Mouse (Mus musculus) left cerebral cortex, postnatal 14 days (tissue): Measurements from ENCODE around the gene Mrpl17. TPM values are rescaled to one million over a fixed set of nuclear protein-coding genes. Genes with fewer than 3 reads are reported as not detected.
A peak's percentile ranks its signal among the peaks of the same experiment; 100 is the strongest.

Experiments used
- DNase-seq, 2 experiments: peaks; one replicate each; pipeline ENCODE4 v3.0.0; 2021 to 2022; ENCODE audit warnings: low spot score in 2 of 2, mixed read lengths in 1 of 2
- intact Hi-C: fragments of 180-260 bp; cut with DNase I; formaldehyde crosslinking; loops from one replicate; pipeline ENCODE4 v1.15.1; 2025
- total RNA-seq, 2 experiments: library from RNA; stranded (reverse); gene quantifications; 2 replicates each; pipeline ENCODE4 v1.2.3; 2021

The Mrpl17 gene
- total RNA-seq, 2 experiments from 2014 or later = 115 to 117 TPM

- DNase-seq = no peak
- intact Hi-C loops = no loop called here
Observed at GRCm38 (mm10) chr7:105791147-105791546, 19.8 kb downstream of the Mrpl17 start.

- intact Hi-C loops = no loop called here
- no peak for DNase-seq
Observed at GRCm38 (mm10) chr7:105787285-105788140, 23.4 kb downstream of the Mrpl17 start, which contains the start of gene Dchs1. Dchs1 (minus strand) TSS chr7:105787654.

GRCm38 (mm10) chr7:105786506-105787284 lies 24.2 kb downstream of the Mrpl17 start:
- intact Hi-C loops = no loop called here
- DNase-seq = no peak

DNA sequence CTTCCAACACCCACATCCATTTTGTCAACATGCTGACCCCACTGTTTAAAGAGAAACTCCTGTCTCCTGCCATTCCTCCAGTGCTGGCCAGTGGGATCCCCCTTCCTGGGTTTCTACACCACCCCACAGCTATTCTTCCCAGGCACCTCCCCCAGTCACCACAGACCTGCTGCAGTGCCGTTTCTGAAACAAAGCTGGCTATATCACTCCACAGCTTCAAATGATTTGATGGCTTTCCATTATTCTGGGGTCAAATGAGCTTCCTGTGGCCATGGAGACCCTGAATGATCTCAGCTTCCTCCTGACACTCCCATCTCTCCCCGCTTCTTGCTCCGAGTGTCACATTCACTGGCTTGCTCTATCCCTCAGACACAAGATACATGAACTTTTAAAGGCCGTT lies 26.3 kb downstream of the Mrpl17 start:
- no peak for DNase-seq
- intact Hi-C loops = no loop called here

DNA sequence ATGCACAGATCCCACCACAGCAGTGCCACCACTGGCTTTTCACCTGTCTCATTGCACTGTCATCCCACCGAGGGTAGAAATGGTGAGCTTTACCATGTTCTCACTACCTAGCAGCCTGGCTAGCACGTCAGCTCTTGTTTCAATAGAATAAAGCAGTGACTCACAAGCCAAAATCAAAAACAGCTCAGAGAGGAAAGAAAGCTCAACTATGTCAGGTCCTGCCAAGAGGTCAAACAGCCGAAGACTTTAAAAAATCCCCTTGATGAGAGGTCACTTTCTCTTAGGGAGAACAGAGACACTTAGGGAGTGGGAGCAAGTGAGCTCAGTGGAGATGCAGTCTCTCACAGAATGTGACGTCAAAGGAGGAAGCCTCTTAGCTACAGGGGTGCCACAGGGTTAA lies 27.0 kb downstream of the Mrpl17 start:
- DNase-seq = no peak
- intact Hi-C loops = no loop called here

DNA sequence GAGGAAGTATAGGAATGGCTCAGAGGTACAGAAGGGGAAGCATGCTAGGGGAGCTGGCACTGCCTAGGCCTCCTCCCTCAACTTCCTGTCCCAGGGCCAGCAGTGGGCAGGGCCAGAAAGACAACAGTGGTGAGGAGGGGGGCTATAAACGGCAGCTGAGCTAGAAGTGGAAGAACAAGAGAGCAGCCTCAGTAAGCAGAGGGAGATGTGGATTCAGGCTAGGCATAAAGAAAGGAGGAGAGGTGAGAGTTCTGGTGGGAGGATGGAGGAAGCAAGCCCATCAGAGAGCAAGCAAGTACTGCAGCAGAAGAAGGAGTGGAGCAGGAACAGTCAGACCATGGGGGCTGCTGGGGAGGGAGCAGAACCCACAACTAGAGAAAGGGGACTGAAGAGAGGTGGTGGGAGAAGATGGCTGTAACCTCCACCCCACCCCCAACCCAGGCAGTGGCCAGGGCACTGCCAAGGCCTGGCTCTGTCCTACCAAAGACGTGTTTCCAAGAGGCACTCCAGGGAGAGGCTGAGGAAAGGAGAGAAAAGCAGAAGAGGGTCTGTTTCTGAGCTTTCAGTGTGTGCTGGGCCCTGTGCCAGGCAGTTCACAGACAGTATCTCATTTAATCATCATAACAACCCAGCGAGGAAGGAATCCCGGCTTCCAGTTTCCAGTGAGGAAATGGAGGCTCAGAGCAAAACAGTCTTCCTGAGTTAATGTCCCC lies 32.2 kb downstream of the Mrpl17 start:
- peak in 1 of 2 experiments; percentile 30 for DNase-seq
- intact Hi-C loops = no loop called here

DNA sequence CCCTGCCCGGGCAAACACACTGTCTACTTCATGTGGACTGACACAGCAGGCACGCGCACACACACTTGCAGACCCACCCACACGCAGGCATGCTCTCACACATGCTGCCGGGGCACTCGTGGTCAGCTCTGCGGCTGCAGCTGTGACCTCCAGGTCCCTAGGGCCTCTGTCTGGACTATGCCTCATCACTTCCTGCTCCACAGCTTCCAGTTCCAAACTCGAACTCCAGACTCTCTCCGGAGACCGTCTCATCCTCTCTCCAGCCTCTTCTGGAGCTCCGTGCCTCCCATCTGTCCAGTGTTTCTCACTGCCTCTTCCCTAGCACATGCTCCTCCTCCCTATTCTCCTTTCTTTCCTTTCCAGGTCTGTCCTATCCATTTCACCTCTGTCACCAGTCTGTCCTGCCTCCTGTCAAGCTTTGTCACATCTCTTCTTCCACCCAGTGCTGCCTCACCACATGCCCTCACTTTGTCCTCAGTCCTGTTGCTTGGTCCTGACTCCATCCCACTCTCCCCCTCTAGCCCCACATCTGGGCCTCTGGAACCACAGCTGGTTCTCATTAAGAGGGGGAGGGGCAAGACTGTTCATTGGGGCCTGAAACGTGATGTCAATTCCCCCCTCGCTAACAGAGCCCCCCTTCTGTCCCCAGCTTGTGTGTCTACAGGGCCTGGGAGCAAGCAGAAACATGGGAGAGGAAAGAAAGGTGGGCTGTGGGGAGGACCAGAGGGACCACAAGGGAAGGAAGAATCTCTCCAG lies 32.9 kb downstream of the Mrpl17 start:
- intact Hi-C loops = no loop called here
- DNase-seq = no peak

DNA sequence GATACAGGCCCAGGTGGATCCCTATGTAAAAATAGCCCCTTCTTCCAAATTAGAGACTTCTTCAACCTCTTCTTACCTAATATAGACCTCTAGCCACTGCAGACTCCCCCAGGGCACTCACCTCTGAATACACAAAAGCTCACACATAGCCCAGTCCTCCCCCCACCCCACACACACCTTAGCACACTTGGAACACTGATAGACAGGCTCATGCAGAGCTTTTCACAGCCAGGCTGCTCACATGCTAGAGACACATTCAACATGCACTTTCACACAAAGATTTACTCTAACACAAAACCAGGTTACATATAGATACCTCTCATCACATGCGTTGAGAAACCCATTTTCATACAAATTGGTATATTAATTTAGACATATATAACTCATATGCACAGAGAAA lies 33.6 kb downstream of the Mrpl17 start:
- DNase-seq = no peak
- intact Hi-C loops = no loop called here

GRCm38 (mm10) chr7:105776026-105776425 lies 34.9 kb downstream of the Mrpl17 start:
- intact Hi-C loops = no loop called here
- DNase-seq = no peak

GRCm38 (mm10) chr7:105774661-105775060 lies 36.2 kb downstream of the Mrpl17 start:
- intact Hi-C loops = no loop called here
- no peak for DNase-seq

- intact Hi-C loops = no loop called here
- no peak for DNase-seq
Observed at GRCm38 (mm10) chr7:105773041-105773440, 37.9 kb downstream of the Mrpl17 start.

DNA sequence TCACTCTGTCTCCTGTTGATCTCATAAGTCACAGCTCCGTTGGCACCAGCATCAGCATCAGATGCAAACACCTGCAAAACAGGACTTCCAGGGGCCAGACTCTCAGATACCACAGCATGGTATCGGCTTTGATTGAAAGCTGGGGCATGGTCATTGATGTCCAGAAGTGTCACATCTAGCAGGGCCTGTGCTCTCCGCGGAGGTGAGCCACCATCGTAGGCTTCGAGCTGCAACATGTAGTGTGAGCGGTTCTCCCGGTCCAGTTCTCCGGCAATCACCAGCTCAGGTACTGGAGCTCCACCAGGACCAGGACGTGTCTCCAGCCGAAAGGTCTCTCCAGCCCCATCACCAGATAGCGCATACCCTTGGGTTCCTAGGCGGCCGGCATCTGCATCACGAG lies 38.6 kb downstream of the Mrpl17 start:
- intact Hi-C loops = no loop called here
- DNase-seq = no peak

GRCm38 (mm10) chr7:105769959-105770358 lies 40.9 kb downstream of the Mrpl17 start:
- intact Hi-C loops = loop anchor here (5.0 kb wide), 1 partner anchor 37 kb away; no protein-coding TSS in a partner anchor
- no peak for DNase-seq

GRCm38 (mm10) chr7:105767729-105768165 lies 43.2 kb downstream of the Mrpl17 start:
- intact Hi-C loops = loop anchor here (5.0 kb wide), 1 partner anchor 40 kb away; no protein-coding TSS in a partner anchor
- no peak for DNase-seq

DNA sequence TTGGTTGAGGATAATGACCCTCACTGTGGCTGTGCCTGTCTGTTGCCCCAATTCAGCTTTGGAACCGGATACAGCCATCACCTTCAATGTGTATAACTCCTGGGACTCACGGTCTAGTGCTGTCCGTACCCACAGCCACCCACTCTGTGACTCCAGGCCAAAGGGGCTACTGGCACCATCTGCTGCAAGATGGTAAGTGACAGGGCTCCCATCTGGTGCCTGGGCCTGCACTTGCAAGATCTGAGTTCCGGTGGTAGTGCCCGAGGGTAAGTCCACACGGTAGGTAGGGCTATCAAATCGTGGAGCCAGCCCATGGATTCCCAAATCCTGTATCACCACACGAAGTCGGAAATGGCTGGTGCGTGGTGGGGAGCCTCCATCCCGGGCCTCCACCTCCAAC lies 46.6 kb downstream of the Mrpl17 start:
- no peak for DNase-seq
- intact Hi-C loops = no loop called here

DNA sequence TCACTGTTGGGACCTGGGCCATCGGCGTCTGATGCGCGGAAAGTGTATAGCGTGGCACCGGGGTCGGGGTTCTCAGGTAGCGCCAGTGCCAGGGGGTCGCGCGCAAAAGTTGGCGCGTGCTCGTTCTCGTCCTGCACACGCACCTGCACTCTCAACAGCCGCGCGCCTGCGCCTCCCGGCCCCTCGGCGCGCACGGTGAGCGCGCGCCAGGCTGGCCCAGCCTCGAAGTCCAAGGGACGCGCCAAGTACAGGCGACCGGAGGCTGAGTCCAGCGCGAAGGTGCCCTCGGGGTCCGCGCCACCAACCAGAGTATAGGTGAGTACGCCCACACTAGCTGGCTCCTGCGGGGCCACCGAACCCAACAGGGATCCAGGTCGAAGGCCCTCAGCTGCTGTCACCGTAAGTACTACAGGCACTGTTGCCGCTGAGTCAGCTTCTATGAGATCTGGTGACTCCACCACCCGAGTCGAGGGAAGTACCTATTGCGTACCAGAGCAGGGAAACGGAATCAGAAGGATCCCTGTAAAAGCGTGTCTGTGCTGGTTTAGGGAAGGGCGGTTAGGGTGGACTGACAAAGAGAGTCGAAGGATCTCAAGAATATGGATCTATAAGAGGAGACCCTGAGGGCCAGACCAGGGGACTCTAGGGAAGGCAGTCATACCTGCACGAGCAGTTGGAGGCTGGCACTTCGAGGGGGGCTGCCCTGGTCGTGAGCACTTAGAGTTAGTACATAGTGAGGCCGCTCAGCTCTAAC lies 48.2 kb downstream of the Mrpl17 start:
- DNase-seq = no peak
- intact Hi-C loops = no loop called here

DNA sequence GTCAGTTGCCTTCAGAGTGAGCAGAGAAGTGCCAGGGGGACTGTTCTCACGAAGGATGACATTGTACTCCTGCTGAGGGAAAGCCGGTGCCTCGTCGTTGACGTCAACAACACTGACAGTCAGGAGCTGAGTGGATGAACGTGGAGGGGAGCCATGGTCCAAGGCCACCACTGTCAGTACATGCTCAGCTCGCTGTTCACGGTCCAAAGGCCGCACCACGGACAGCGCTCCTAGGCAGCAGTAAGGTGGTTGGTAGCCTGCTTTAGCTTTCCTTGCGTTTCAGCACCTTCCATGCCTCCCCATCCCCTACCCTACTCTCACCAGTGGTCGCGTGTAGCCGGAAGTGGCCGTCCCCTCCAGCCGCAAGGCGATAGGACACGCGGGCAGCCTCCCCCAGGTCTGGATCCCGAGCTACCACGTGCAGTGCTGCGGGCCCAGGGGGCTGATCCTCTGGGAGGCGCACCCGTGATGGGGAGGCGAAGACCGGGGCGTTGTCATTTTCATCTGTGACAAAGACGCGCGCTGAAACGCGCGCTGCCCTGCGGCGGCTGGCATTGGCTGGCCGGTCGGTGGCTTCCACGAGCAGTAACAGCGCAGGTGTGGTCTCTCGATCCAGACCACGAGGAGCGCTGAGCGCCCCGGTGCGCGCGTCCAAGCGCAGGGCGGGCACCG lies 49.0 kb downstream of the Mrpl17 start:
- DNase-seq = no peak
- intact Hi-C loops = no loop called here

GRCm38 (mm10) chr7:105753281-105753680 lies 57.6 kb downstream of the Mrpl17 start:
- intact Hi-C loops = loop anchor here (5.0 kb wide), 1 partner anchor 116 kb away; no protein-coding TSS in a partner anchor
- no peak for DNase-seq
